Mouse (Mus musculus) right cerebral cortex, postnatal 25 days (tissue): ENCODE data around the gene Alg5.
"Not testable (repeated sequence)": the region's sequence is repeated elsewhere in the genome, so short reads cannot be mapped to it uniquely, and the experiment has no call there.

Source experiments
- DNase-seq: peaks from one replicate; pipeline ENCODE4 v3.0.0; 2022

Alg5 gene

DNA sequence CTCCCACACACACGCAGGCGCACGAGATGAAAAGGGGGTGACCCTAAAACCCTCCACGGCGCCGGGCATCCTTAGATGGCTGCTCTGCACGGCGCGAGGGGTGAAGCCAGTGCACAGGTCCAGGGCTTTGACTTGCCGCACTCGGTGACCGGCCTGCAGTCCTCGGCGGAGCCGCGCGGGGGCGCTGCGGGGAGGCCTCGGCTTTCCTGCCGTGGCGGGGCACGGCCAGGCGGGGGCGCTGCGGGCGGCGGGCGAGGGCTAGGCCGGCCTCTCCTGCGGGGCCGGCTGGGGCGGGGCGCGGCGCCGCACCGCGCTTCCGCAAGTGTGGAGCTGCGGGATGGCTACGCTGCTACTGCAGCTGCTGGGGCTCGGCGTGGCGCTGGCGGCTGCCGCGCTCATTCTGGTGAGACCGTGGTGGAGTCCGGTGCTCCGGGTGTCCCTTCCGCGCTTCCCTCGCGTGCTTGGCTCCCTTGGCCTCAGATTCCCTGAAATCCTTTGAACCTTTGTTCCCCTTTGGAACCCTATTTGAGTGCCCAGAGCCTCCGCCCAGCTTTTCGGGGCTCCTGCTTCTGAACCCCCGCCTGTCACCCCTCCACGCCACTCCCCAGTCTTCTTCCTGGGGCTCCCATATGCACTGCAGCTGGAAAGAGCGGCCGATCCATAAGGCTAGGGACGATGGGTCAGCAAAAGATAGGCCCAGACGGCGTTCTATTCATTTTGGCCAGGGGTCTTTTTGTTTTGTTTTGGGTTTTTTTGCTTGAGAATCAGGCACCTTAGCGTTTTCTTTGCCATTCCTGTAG lies at the start of gene Alg5, which contains the start of gene Exosc8:
Alg5 (plus strand) TSS at position 293 of the 800 bp plus-strand sequence.
Exosc8 (minus strand) TSS at position 147 of the 800 bp plus-strand sequence.
- peak; percentile 92 for DNase-seq

DNA sequence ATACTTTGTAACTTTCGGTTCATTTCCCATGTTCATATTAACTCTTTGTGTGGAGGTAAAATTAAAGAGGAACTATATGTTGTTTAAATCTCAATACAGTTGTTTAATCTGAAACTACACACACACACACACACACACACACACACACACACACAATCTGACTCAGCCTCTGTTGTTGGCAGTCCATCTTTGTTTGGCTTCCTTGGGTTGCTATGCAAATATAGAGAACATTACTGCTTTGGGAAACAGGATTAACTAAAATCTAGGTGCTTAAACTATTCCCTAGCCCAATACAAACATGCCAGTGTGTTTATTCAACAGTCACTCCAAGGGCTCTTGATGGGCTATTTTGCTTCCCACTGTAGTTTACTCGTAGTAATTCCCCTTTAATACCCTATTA lies 48.1 kb upstream of the Alg5 start:
- no peak for DNase-seq

DNA sequence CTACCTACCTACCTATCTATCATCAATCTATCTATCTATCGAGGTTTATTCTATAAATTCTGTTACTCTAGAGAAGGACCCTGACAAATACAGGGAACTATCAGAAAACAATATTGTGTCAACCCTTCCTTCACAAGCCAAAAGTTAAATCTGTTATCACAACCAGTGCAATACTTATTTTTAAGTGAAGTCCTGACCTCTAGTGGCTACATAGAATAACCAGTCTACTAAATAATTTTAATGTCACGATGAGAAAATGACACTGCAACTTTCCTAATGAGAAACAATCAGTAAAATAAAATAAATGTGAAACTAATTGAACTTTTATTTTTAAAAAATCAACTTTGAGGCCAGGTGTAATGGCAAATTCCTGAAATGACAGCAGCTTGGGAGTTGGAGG lies 46.2 kb upstream of the Alg5 start:
- no peak for DNase-seq

DNA sequence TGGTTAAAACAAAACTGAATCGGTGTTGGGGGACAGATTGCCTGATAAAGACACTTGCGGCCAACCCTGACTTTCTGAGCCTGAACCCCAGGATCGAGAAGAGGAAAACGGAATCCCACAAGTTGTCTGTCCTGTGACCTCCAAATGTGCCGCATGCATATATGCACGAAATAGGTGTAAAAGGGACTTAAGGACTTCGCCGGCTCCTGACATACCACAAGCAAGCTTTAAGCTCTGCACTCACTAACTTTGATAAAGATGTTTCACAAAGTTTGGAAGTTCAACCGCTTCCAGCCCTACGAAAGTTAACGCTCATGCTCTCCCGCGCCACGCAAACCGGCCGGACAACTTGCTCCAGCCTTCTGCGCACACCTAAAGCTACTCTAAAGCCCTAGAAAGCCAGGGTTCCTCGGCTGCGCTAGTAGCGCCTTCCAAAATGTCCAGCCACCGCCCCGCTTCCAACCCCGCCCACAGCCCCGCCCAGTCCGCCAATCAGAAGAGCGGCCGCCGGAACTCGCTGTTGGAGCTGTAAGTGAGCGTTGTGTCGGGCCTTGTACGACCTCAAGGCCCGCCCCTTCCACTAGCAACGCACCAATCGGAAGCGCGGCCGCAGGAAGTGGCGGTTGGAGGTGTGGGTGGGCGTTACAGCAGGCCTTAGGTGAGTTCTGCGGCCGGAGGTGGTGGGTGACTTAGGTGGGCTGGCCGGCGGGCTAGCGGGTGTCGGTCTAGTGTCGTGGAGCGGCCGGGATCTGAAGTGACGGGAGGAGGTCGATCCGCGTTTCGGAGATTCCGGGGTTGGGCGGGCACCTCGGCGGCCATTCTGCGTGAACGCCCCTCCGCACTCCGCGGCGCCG lies 42.9 kb upstream of the Alg5 start, which contains the start of gene Supt20:
Supt20 (plus strand) TSS at position 606 of the 854 bp plus-strand sequence.
- peak; percentile 93 for DNase-seq

DNA sequence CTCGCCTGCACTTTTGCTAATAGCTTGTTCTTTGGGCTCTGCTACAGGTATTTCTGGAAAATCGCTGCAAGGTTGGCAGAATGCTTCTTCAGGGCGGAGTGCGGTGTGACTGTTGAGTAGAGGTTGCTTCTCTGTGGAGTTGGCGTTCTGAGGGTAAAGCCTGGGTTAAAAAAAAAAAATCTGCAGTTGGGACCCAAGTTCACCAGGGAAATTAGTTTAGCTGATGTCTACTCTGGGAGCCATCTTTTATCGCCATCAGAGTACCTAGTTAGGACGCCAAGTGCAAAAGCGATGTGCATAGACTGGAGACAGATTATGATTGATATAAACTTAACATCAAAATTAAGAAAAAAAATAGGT lies 42.3 kb upstream of the Alg5 start:
- DNase-seq: no peak

DNA sequence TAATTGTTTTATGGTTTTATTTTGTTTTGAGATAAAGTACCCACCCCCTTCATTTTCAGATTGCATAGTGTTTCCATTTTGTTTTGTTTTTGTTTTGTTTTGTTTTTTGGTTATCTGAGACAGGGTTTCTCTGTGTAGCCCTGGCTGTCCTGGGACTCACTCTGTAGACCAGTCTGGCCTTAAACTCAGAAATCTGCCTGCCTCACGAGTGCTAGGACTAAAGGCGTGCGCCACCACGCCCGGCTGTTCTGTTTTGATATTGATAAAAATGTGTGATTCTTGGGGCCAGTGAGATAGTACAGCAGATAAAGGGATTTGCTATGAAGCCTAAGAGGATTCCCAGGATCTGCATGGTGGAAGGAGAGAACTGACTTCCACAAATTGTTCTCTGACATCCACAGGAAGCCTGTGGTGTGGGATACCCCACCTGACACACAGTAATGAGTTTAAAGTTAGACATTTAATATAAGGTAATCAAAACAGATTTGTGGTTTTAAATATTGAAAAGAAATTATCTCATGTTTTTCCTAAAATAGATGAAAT lies 35.5 kb upstream of the Alg5 start:
- DNase-seq: no peak

DNA sequence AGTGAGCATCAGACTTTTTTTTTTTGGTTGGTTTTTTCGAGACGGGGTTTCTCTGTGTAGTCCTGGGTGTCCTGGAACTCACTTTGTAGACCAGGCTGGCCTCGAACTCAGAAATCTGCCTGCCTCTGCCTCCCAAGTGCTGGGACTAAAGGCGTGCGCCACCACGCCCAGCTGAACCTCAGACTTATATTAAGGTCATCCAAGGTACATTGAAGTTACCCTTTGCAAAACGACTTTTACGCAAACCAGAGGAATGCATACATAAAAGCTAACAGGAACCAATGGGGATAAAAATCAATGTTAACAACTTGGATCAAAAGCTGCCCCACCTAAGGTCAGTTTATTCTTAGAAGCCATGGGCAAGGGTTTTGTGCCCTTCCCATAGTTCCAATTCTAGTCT lies 31.2 kb upstream of the Alg5 start:
- not testable (repeated sequence) for DNase-seq

DNA sequence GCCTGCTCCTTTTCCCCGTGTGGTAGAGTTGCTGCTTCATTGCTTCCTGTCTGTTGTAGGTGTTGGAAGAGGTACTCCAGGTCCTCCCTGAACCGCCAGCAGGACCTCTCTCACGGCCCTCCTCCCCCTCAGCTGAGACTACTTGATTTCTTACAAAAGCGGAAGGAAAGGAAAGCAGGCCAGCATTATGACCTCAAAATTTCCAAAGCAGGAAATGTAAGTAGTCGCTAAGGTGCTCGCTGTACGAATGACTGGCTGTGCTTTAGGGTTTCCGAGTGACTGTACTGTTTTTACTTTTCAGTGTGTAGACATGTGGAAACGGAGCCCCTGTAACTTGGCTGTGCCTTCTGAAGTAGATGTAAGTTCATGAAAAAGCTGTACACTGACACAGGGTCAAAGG lies 26.4 kb upstream of the Alg5 start:
- no peak for DNase-seq

DNA sequence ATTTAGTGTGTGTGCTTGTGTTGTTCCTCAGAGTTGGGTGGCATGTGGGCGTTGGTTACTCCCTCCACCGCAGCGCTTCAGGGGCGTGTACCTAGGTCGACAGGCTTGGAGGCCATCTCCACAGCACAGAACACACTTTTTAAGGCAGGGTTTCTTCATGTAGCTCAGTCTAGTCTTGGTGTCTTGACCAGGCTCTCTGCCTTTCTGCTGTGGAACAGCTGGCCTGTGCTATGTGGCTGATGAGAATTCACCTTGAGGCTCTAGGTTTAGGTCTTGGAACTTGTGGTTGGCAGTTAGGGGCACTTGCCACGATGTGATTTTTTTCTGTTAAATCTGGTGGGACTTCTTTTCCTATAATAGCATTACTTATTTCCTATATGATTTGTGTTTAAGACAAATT lies 21.1 kb upstream of the Alg5 start, which contains the start of gene Gm21958:
Gm21958 (minus strand) TSS at position 101 of the 400 bp plus-strand sequence.
- no peak for DNase-seq

DNA sequence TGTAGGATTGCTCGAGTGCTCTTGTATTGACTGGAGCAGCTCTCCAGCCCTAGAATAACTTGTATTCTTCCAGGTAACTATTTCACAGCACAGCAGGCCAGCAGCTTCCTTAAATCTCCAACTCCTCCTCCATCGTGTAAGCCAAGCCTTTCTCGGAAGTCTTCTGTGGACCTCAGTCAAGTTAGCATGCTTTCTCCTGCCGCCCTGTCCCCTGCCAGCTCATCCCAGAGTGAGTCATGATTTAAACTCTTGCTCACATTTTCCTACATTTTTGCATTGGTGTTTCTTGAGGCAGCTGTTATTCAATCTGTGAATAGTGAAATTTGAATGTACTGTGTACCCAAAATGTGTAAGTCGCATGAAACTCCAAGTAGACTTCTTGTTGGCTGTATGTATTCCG lies 19.9 kb upstream of the Alg5 start:
- peak; percentile 32 for DNase-seq

DNA sequence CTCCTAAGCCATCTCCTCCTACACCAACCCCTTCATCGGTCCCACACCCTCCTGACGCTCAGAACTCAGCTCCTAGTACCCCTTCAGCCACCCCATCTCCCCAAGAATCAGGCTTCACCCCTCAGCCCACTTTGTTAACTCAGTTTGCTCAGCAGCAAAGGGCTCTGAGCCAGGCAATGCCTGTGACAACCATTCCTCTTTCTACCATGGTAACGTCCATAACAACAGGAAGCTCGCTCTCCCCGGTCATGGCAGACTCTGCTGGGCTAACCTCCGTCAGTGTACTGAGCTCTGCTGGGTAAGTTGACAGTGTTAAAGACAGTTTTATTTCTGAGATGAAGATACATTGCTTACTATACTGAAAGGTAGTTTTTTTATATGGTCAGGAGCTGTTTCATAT lies 18.0 kb upstream of the Alg5 start:
- DNase-seq: no peak

DNA sequence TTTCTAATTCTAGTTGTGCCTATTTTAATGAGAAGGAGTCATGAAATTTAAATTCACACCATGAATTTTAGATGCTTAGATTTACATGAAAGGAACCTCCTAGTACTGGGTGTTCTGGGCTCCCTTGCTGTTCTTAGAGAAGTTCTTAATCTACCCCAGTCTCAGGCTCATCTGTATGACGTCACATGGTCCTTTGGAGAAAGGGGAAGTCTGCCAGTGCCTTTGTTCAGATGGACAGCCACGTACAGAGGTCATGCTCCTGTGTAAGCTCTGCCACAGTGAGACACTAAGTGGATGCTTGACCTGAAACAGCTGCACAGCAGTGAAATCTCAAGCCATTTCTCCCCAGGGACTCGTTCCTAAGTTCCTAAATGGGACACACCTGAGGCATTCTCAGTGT lies 16.4 kb upstream of the Alg5 start:
- no peak for DNase-seq

DNA sequence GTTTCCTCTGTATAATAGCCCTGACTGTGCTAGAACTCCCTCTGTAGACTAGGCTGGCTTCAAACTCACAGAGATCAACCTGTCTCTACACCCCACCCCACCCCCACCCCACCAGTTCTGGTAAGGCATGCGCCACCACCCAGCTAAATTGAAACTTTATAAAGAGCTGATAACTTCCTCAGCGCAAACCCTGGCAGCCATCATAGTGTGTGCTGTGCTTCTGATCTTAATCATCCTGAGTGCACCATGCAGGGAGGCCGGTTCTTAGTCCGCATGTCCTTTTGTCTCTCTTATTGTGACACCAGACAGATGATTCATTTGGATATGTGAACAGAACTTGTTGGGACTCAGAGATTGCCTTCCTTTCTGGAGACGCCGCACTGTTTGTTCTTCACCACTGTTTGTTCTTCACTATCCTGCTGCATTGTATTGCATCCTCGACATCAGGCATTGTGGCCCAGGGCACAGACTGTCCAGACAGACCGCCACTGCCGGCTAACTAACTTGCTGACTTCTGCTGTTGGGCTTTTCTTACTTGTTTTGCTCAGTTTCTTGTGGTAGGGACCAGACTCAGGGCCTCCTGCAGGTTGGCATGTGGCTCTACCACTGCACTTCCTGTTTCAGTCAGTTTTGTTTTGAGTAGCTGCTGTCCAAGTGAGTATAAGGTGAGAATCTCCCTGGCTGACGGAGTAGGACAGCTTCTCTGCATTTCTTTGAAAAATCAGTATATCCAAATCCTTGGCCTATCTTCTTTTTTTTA lies 11.4 kb upstream of the Alg5 start:
- DNase-seq: no peak

DNA sequence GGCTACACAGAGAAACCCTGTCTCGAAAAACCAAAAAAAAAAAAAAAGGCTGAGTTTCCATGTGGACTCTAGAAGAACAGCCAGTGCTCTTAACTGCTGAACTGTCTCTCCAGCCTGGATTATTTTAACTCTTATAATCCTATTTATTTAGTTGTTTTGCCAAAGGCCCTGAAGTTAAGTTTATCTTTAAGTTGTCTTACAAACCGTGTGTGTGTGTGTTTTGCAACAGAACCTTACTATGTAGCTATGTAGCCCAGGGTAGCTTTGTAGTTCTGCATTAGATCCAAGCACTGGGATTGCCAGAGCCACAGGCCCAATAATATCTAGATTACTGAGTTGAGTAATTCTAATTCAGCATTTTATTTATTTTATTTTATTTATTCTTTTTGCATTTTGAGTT lies 10.0 kb upstream of the Alg5 start:
- no peak for DNase-seq

DNA sequence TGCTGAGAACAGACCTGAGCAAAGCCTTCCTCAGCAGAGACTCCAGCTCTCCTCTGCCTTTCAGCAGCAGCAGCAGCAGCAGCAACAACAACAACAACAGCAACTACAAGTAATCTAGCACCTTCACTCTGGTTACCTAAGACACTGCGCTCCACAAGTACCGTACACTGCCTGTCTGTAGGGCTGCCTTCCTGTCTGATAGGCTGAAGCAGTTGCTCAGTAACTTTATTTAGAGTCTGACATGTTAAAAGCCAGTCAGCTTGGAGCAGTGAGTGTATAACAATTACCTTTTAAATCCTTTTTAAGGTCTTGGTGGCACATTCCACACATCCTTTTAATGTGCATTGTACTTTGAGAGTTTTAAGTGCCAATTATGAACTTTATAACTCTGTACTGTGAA lies 7.8 kb upstream of the Alg5 start:
- DNase-seq: no peak

DNA sequence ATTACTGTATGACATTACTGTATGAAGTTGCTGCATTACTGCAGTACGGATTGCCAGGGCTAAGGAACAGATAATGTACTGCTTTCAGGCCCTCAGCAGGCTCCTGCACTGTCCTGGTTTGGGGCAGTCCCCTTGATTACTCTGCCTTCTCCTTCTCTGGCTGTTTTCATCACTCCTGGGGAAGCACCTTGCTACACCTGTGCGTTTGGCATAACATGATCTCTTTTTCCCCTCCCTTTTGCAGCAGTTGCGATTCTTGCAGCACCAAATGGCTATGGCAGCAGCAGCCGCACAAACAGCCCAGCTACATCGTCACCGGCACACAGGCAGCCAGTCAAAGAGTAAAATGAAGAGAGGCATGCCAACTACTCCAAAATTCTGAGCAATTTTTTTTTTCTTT lies 7.2 kb upstream of the Alg5 start:
- DNase-seq: no peak

DNA sequence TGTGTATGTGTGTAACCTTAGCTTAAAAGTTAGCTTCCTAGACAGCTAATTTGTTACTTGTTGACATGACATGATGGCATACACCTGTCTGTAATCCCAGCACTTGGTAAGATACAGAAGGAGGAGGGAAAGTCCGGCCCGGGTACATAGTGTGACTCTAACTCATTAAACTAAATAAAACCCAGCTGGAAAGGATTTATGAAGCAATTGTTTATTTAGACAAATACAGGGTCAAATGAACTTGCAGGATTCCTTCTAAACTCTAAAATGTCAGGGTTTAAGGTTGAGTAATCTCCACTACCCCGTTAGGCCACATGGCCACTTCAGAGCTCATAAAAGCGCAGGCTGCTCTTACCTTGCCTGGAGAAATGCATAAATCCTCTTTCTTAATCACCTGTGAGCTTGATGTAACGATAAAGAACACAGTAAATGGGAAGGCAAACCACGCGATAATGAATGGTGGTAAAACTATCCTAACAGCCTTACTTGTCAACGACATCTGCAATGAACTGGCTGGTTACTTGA lies 3.7 kb upstream of the Alg5 start:
- no peak for DNase-seq

DNA sequence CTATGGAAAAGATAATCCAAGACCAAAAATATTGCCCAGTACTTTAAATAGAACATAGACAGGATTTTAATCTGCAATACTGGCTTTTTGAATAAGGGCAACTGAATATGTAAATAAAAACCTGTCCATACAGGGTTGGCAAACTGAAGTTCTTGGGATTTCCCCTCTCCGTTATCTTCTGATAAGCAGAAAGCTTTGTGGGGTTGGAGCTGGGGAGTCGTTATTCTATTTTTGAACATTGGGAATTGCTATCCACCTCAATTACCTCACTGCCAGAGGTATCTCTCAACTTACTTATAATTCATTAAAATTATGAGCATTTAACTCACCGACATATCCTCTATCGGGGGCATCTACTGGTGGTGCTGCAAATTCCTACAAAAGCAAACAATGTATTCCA lies 3.0 kb upstream of the Alg5 start:
- DNase-seq: no peak

DNA sequence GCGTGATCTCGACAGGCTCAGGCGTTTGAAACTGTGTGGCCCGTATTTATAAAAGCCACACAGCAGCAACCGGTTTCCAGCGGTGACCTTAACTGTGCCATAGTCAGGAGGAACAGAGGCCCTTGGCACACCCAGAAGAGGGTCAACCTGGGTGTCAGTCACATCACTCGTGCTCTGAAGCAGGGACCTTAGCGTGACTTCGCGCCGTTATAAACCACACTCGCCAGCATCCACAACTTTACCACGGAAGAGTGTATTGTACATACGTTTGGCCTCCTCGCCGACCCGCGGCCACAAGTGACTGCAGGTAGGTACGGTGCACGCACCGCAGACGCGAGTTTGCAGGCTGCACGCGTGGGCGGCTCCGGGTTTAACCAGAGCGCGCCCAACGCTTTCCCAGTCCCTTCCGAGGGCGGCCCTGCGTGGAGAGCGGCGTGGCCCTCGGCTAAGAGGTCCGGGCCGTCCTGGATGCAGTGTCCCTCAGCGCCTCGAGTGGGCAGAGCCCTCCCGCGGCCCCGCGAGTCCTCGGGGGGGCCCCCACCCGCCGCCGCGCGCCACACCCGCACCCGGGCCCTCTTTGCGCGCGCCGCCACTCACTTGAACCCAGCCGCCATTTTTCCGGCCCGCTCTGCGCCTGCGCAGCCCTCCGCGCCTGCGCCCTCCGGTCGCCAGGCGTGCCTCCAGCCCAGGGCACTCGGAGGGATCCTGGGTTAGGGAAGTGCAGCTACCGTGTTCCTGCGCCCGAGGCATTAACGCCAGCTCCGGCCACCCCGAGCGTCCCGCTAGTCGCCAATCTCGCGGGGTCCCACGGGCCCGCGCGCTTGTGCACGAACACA lies 710 bp upstream of the Alg5 start:
- DNase-seq: peak; percentile 88

DNA sequence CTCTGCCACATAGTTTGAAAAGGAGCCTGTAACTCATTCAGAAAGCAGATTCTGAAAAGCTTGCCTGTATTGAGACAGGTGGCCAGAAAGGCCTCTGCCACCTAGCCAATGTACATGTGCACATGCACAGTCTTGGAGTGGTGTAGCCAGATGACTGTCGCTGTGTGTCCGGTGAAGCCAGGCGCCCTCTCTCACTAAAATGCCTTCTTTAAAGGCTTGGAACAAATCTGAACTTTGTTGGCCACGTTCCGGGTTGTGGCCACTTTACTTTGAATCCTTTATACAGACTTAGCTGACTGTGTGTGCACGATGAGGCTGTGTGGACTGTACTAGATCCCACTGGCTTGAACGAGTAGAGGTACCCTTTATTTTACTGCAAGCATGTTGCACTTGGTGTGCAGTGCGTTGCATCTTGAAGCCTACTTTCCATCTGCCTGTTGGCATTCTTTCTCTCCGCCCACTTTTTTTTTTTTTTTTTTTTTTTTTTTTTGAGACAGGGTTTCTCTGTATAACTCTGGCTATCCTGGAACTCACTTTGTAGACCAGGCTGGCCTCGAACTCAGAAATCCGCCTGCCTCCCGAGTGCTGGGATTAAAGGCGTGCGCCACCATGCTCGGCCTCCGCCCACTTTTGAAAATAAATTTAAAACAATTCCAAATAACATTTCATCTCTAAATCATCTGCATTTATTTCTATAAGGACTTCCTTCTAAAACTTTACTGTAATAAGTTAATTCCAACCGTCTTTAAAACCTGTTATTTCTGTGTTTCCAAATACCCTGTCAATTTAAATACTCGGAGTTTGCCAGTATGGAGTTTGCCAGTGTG lies 975 bp downstream of the Alg5 start:
- no peak for DNase-seq

DNA sequence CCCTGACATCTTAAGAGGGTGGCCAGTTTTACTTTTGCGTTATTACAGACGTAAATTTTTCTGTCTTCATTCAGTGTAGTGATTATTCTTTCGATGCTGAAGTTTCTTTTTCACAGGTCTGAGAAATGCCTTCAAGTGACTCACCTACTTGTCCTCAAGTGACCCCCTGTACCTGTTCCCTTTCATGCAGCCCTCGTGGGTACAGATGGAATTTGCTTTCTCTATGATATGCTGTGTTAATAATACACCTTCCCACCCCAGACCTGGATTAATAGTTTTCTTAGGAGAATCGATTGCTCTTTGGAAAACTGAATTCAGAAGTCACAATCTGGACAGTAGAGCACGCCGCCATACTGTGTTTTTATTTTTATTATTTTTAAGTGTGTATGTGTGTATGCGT lies 2.0 kb downstream of the Alg5 start:
- no peak for DNase-seq
